Mouse (Mus musculus) kidney, postnatal 10 days (tissue): ENCODE measurements around the gene Plod1.
"Not testable (repeated sequence)": the region's sequence is repeated elsewhere in the genome, so short reads cannot be mapped to it uniquely, and the experiment has no call there.

Experiments used
- DNase-seq: peaks from one replicate; pipeline ENCODE4 v3.0.0; 2021; ENCODE audit warnings: mixed read lengths

The Plod1 gene

DNA sequence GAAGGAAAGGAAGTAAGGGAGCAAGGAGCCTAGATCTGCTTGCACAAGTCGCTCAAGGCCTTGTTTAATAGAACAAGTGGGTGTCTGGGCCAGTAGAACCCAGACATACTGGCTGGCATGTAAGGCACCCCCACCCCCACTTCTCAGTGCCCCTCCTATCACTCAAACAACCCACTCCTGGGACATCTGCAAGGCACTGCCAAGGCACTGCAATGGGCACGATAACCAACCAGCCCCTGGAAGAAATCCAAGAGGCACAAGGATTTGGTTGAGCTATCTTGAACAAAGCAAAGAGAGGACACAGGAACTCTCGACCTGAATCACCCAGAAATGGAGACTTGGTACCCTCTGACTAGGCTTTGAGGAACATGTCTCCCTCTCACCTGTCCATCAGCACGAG is 48.3 kb downstream of the Plod1 start:
- DNase-seq, result no peak

DNA sequence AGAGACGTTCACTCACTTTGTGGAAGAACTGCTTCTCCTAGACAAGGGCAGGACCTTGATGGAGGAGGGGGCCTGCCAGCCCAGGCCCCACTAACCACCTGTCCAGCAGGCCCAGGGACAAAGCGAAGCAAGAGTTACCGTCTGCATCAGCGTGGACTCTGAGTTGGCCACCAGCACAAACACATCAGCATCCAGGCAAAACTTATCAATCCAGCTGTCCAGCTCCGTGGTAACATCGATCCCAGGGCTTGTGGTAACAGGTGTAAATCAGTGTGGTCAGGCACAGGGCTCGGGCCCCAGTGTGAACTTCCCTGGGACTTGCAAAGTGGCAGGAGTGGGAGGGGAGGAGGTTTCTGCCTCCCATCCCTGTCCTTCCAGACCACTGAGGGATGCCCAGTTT is 49.3 kb downstream of the Plod1 start:
- no peak for DNase-seq

DNA sequence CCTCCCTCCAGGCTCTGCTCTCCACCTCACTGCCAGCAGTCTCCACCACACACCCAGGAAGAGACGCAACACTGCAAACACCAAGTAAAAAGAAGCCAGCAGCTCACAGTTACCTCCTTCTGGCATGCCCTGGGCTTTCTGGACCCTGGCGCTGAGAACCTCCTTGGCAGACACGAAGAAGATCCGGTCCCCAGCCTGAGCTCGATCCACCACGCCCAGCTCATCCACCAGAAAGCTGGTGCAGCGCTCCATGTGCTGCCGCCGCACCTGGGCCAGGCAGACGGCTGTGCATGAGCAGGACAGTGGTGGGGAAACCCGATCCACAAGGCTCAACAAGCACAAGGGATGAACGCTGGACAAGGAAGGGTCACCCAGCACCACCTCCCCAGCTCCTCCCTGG is 50.4 kb downstream of the Plod1 start:
- DNase-seq, result no peak

DNA sequence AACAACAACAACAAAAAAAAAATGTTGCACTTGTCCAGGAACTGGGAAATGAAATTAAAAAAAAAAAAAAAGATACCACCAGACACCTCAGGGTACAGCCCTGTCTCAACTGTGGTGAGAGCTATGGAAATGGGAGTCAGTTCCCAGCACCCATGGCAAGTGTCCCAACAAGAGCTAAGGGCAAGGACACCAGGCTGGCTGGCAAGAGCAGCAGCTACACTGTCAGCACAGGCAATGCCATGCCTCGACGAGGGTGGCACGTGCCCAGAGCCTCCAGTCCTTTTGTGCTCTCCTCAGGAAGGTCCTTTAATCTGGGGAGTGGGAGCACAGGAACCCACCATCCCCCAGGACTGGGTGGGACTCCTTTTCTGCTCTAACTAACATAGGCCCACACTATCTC is 52.4 kb downstream of the Plod1 start:
- no peak for DNase-seq

DNA sequence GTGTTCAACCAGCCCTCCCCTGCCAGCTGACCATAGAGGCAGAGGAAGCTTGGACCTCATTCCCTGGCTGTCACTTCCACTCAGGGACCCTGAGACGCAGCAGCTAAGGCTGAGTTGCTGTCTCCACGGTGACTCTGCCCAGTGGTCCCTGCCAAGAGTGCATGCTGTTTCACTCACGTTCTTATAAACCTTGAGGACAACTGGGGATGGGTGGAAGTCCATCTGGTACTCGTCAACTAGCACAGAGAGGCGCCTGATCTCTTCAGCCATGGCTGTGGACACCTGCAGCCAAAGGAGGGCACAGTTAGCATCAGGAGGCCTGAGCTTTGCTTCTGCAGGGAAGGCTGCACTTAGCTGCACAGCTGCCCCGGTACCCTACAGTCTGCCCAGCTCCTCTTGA is 53.5 kb downstream of the Plod1 start:
- DNase-seq, result no peak

DNA sequence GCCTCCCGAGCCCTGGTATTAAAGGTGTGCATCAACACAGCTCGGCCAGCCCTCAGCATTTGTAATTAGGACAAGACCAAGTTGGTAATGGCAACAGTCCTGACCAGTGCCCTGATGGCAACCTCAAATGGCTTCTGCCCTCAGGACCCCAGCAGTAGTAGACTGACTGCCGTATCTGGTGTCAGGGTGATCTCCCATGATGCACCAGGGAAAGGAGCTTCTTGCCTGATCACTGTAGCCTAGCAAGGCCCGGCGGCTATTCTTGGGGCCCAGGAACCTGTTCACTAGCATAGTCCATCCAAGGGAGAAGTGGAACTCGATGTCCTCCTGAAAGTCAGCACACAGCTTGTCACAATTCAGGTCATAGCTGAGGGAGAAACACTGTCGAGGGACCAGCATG is 54.8 kb downstream of the Plod1 start:
- DNase-seq, result no peak

DNA sequence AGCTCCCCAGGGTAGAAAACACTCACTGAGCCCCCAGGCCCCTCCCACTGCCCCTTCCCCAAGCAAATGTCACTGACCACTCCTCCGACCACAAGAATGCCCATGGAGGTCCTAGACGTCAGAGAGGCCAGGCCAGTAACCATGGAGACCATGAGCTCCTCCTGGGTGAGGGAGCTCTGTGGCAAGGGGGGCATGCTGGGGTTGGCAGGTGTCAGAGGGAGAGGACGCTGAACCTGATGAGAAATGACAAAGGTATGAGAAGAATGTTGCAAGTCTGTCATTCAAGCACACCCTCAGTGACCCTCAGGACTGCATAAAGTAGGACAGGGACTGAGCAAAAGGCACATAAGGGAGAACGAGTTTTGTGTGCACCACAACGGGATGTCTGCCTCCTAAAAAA is 56.7 kb downstream of the Plod1 start:
- DNase-seq, result no peak

DNA sequence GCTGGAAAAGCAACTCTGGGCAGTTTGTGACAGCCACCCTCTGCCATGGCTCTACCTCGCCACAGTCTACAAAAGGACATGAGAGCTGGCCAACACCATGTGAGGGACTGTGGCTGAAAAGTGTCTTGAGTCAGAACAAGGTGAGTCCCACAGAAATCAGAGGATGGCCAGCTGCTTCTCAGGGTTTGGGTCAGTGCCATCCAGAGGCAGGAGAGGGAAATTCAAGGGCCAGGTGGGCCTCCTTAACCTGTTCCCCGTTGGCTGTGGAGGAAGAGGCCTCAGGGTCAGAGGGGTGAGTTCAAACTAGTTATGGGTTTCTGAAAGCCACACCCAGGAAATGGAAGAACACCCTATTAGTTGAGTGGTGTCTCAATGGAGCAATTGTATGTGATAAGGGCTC is 57.1 kb downstream of the Plod1 start:
- no peak for DNase-seq

DNA sequence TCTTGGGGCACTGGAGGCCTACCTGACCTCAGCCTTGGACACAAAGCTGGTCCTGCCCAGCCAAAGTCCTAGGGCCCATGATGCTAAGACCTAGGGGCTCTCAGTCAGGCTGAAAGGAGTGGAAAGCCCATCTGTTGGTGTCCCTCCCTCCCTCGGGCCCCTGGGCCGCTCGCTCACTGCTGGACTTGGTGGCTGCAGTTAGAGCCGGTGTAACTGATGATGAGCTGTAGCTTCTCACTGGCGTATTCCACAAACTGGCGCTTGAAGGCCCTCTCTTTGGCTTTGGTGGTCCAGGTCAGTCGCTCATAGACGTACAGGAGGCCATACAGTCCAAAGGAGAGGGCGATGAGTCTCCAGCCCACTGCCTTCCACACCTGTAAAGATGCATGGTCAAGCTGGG is 58.0 kb downstream of the Plod1 start:
- no peak for DNase-seq

DNA sequence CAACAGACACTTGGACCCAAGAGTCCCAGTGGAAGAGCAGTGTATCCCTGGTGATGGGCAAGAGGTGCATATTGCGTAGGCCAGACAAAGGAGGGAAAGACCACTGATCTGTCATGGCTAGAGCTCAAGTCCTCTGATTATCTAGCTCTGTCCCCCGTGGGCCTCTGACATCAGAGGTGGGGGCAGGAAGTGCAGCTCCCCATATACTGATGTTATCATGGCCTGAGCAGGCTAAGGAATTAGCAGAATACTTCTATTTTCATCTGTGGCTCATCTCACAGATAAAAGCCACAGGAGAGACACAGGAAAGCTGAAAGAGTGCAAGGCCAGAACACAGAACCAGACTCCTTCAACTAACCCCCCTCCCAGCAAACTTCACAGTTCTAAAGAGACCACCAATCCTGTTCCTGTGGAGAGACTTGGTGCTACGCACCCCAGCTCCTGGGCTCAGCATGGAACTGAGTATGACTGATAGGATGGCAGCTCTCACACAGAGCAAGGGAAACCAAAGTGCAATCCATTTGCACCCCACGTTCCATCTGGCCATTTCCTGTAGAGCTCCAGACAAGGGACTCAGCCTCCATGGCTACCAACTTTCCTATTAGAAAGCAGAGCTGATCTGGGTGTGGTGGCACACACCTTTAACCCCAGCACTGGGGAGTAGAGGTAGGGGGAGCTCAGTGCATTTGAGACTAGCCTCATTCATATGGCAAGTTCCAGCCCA is 60.6 kb downstream of the Plod1 start:
- DNase-seq, result no peak

DNA sequence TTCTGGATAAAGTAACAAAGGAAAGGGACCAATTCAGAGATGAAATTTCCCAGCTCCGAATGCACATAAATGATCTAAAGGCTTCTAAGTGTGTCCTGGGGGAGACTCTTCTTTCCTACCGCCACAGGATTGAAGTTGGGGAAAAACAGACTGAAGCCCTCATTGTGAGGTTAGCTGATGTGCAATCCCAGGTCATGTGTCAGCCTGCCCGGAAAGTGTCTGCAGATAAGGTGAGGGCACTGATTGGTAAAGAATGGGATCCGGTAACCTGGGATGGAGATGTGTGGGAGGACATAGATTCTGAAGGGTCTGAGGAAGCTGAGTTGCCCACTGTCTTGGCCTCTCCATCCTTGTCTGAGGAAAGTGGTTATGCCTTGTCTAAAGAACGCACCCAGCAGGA is 67.3 kb downstream of the Plod1 start:
- DNase-seq, result no peak

DNA sequence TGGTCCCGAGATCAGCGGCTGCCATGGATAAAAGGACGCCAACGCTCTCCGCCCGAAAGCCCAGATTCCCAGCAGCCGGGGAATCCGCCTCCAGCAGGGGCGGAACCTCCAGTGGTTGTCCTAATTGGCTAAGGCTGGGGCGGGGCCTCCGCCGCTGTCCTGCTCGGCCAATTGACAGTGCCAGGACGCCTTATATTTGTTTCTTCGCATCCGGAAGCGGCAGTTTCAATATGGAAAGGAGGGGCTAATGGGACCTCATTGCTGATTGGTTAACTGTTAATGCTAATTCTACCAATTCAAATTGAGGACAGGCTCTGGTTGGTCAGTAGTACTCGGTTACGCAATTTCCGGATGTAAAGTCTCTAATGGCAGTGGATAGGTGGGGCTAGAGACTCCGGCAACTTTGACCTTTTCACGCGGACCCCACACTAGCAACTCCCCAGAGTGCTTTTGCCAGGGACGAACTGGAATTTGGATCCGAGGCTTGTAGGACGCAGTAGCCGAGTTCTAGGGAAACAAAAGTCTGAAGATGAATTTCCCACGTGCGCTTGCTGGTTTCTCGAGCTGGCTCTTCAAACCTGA is 68.0 kb downstream of the Plod1 start, which contains the start of the genes Miip and Fv1:
TSS of gene Miip (minus strand) at position 367 of the 582 bp plus-strand sequence.
TSS of gene Fv1 (plus strand) at position 530 of the 582 bp plus-strand sequence.
- peak; percentile 96 for DNase-seq

DNA sequence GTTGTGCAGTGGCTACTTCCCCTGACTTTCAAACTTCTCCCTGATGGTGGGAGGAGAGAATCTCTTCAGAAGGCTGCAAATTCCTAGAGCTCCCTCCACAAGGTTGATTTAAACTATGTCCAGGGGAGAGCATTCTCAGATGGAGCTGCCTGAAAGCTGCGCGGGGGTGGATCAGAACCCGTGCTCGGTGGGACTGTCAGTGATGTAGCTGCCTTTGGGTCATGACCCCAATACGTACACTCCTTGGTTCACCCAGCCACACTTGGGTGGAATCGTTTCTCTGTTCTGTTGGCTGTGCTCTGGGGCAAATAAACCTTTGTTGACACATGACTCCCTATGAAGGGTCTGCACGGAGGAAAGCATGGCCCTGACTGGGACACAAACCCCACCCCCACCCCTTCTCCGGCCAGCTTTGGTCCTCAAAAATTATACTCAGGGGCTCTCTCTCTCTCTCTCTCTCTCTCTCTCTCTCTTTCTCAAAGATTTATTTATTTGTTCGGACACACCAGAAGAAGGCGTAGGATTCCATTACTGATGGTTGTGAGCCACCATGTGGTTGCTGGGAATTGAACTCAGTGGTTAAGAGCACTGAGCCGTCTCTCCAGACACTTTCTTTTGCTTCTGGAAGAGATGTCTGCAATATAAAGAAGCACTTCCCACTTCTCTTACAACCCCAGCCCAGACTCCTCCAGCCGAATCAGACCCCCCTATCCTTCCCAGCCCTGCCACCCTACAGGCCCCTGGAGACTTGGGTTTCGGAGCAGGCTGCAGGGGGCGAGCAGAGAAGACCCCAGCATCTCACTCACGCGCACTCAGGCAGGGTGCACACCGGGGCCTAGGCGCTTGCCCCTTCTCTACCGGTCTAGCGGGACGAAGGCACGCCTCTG is 68.8 kb downstream of the Plod1 start:
- DNase-seq, result no peak

DNA sequence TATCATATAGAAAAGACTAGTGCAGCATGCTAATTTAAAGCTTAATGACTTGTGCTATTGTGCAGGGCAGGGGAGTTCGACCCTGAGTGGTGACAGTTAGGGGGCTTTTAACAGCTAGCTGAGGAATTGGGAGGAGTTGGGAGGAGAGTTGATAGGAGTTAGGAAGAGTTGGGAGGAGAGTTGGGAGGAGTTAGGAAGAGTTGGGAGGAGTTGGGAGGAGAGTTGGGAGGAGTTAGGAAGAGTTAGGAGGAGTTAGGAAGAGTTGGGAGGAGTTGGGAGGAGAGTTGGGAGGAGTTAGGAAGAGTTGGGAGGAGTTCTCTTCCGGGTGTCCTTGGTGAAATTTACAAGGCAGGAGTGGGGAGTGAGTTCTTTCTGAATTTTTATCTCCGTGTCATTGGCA is 69.8 kb downstream of the Plod1 start:
- DNase-seq, result not testable (repeated sequence)

DNA sequence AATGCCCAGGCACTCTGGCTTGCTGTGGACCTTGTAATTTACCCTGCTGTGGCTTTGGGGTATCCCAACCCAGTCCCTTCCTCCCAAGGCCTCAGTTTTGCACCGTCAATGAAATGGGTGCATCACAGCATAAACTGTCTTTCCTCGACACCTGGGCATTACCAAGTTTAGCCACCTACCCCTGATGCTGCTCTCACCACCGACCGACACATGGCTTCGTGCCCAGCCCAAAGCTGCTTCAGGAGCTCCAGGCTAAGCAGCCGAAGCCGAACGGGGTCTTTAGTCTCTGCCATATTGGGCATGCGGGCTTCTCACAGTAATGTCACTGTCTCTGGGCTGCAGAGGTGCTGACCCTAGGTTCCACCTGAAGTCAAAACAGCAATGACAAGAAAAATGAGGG is 70.5 kb downstream of the Plod1 start:
- no peak for DNase-seq

DNA sequence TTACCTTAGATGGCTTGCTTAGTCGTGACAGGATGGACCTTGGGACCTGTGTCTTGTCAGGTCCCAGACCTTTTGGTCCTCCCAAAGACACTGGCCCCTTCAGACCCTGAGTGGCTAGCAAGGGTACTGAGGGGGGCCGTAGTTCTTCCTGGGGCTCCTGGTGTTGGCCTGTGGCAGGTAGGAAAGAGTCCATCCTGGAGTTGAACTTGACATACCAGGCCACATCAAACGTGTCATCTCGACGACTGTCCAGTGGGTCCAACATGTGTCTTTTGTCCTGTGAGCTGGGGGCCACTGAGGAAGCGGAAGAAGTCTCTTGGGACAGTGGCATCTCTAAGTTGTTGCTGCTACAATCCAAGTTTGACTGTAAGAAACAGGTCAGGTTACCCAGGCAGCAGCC is 70.9 kb downstream of the Plod1 start:
- DNase-seq, result no peak

DNA sequence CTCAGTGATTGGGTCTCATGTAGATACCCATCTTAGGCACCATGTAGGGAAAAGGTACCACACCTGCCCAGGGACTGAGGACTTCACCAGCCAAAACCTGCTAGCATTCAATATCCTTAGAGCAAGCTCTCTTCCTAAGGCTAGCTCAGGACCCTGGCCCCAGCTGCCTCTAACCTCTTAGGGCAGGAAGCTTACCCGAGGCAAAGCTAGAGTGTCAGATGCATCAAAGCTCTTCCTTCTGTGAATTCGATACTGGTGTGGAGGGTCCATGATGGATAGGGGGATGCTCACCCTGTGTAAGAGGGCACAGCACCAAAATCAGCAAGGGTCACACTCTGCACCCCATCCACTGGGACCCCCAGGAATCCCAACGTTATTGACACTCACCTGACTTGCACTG is 74.5 kb downstream of the Plod1 start:
- DNase-seq, result no peak
